Comparison of ENCODE assay signal across 26 mouse cellular contexts in the genomic region with DNA sequence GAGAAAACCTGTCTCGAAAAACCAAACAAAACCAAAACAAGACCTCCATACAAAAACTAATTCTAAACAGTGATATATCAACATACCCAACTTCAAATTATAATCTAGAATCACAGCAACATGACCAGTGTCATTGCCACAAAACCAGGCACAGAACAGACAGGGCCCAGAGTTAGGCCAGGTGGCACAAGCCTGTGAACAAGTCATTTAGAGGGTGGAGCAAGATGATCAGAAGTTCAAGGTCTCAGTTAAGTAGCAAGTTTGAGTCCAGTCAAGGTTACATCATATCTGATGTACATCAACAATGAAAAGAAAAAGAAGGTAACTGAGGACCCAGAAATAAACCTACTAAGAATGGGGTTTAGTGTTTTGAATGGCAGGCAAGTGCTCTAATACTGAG. TPM values are rescaled to one million over a fixed set of nuclear protein-coding genes. Genes with fewer than 3 reads are reported as not detected.
DNase-seq lines count a peak whose midpoint lies in the region; ATAC-seq and TF ChIP-seq lines count a peak whose summit lies in the region.
"Had no signal": no experiment of that assay in that cellular context is flagged by ENCODE, and none has a peak within 500 bp of the region (broad histone marks: within the 10 kb centered on the region; RNA-seq: fewer than 3 reads in every experiment).

No protein-coding gene starts in this region.

- peaks cover 36% of the 10 kb centered on the region for H3K36me3 ChIP-seq in lung, embryonic 14.5 days (ENCODE audit: insufficient read depth)
- peaks cover 9% of the 10 kb centered on the region; the same call in 1 of the 2 replicates for H3K36me3 ChIP-seq in lung, postnatal 0 days (ENCODE audit: insufficient read depth, low read length)
- peaks cover 21% of the 10 kb centered on the region for H3K36me3 ChIP-seq in liver, postnatal 0 days (replicated peaks; ENCODE audit: insufficient read depth, low read length)

- TF ChIP-seq EP300 in lung, postnatal 0 days (IDR thresholded peaks at IDR 0.05) = no peak
- no peak for TF ChIP-seq EP300 in liver, postnatal 0 days (IDR thresholded peaks at IDR 0.05; ENCODE audit: low read depth)

- DNase-seq in lung, embryonic 14.5 days = no peak
- DNase-seq in lung, postnatal 0 days (ENCODE audit: low spot score) = no peak
- peak; percentile 68 for DNase-seq in R1 (ENCODE audit: low read depth, low spot score)
- no peak for DNase-seq in liver, postnatal 0 days
- DNase-seq in thymus, postnatal 0 days (ENCODE audit: low spot score) = no peak
- no peak for DNase-seq in right cerebral cortex, postnatal 10 days (ENCODE audit: low spot score in 2 of 2)
- no peak for DNase-seq in left cerebral cortex, adult 18-20 months (ENCODE audit: low spot score in 2 of 2)
- DNase-seq: adrenal gland, adult 2 months; cerebellum, postnatal 10 days; gastrocnemius, postnatal 36 days; heart, postnatal 4 days; kidney, adult 11 months; kidney, postnatal 10 days; layer of hippocampus, postnatal 36 days; lung, postnatal 10 days; right cerebral cortex, postnatal 4 days; thymus, adult 2 months had no signal

- H3K4me2 ChIP-seq in lung, embryonic 14.5 days = no peak overlapping the region
- H3K4me2 ChIP-seq in lung, postnatal 0 days (replicated peaks; ENCODE audit: low read depth, low read length) = no peak overlapping the region
- H3K4me2 ChIP-seq in liver, postnatal 0 days (ENCODE audit: low read depth, low read length) = no peak overlapping the region
- H3K4me2 ChIP-seq: forebrain, embryonic 13.5 days; heart, embryonic 15.5 days had no signal

- H3K9ac ChIP-seq in lung, embryonic 14.5 days = no peak overlapping the region
- no peak overlapping the region for H3K9ac ChIP-seq in lung, postnatal 0 days (replicated peaks; ENCODE audit: low read depth)
- H3K9ac ChIP-seq in liver, postnatal 0 days (replicated peaks) = no peak overlapping the region
- H3K9ac ChIP-seq: forebrain, embryonic 13.5 days; heart, embryonic 15.5 days; liver, embryonic 14.5 days had no signal

- 63% methylated on average over 1 of the region's 1 CpGs for WGBS in lung, embryonic 14.5 days
- 53% methylated on average over 1 of the region's 1 CpGs for whole genome bisulfite sequencing in lung, postnatal 0 days
- whole genome bisulfite sequencing in liver, postnatal 0 days (ENCODE audit: insufficient replicate concordance) = 50% methylated on average over 1 of the region's 1 CpGs

- H3K4me3 ChIP-seq in lung, embryonic 14.5 days (ENCODE audit: low read depth, low read length) = no peak overlapping the region
- H3K4me3 ChIP-seq in lung, postnatal 0 days (ENCODE audit: low read depth, low read length) = no peak overlapping the region
- H3K4me3 ChIP-seq in liver, postnatal 0 days (ENCODE audit: low read depth, low read length) = no peak overlapping the region
- H3K4me3 ChIP-seq: erythroblast, embryonic 14.5 days; forebrain, embryonic 13.5 days; heart, embryonic 15.5 days; layer of hippocampus, adult 2 months; megakaryocyte, embryonic 14.5 days had no signal

- ATAC-seq in lung, embryonic 14.5 days (ENCODE audit: insufficient read depth) = peak; percentile 10; the same call in 1 of the 2 replicates
- ATAC-seq in lung, postnatal 0 days = no peak
- no peak for ATAC-seq in liver, postnatal 0 days
- ATAC-seq: CD4-positive, CD25-positive, alpha-beta regulatory T cell, adult 4 months; forebrain, embryonic 13.5 days; hindbrain, embryonic 16.5 days; midbrain, embryonic 16.5 days had no signal

- no peaks in the 10 kb centered on the region; the same call in 1 of the 2 replicates for H3K4me1 ChIP-seq in lung, embryonic 14.5 days (ENCODE audit: insufficient read depth)
- H3K4me1 ChIP-seq in lung, postnatal 0 days (ENCODE audit: insufficient read depth, low read depth, low read length) = peaks cover 10% of the 10 kb centered on the region; the same call in 1 of the 2 replicates
- peaks cover 11% of the 10 kb centered on the region for H3K4me1 ChIP-seq in liver, postnatal 0 days (ENCODE audit: insufficient read depth)

- no peaks in the 10 kb centered on the region for H3K9me3 ChIP-seq in lung, embryonic 14.5 days (ENCODE audit: low read depth, low read length)
- no peaks in the 10 kb centered on the region for H3K9me3 ChIP-seq in lung, postnatal 0 days (ENCODE audit: low read length)
- no peaks in the 10 kb centered on the region for H3K9me3 ChIP-seq in liver, postnatal 0 days (ENCODE audit: low read length)
- H3K9me3 ChIP-seq: forebrain, embryonic 13.5 days; heart, embryonic 15.5 days; megakaryocyte, embryonic 14.5 days had no signal

- H3K27me3 ChIP-seq in lung, embryonic 14.5 days (ENCODE audit: insufficient read depth, low read length) = no peaks in the 10 kb centered on the region
- H3K27me3 ChIP-seq in lung, postnatal 0 days (replicated peaks; ENCODE audit: insufficient read depth, low read length) = no peaks in the 10 kb centered on the region
- H3K27me3 ChIP-seq in liver, postnatal 0 days (ENCODE audit: insufficient read depth, low read length) = no peaks in the 10 kb centered on the region
- H3K27me3 ChIP-seq: forebrain, embryonic 13.5 days; heart, embryonic 15.5 days had no signal

- H3K27ac ChIP-seq in lung, embryonic 14.5 days (ENCODE audit: low read depth) = no peak overlapping the region
- H3K27ac ChIP-seq in lung, postnatal 0 days (ENCODE audit: low read length) = no peak overlapping the region
- H3K27ac ChIP-seq in liver, postnatal 0 days (ENCODE audit: low read depth) = peak overlapping the region; percentile 39; the same call in 1 of the 2 replicates
- H3K27ac ChIP-seq: forebrain, embryonic 13.5 days; heart, embryonic 15.5 days; layer of hippocampus, adult 2 months; liver, embryonic 14.5 days had no signal

- TF ChIP-seq CTCF in lung, embryonic 14.5 days (IDR thresholded peaks at IDR 0.05; ENCODE audit: low read depth) = no peak
- TF ChIP-seq CTCF in lung, postnatal 0 days (IDR thresholded peaks at IDR 0.05) = no peak
- TF ChIP-seq CTCF in liver, postnatal 0 days (IDR thresholded peaks at IDR 0.05; ENCODE audit: low read depth) = no peak

RNA-seq across cellular contexts. Expression of gene Rps9, which starts 5.2 kb away (rescaled TPM):
- 1,609 and 1,625 TPM in 2 replicates for polyA plus RNA-seq in lung, embryonic 14.5 days (2014; fragmentation: Nextera tagmentation; extraction: Ambion mirVana)
- polyA plus RNA-seq in lung, postnatal 0 days (2015; fragmentation: Nextera tagmentation; extraction: Ambion mirVana) = 1,058 and 1,064 TPM in 2 replicates
- polyA plus RNA-seq in liver, postnatal 0 days (2015; fragmentation: Nextera tagmentation; extraction: Ambion mirVana) = 859 and 872 TPM in 2 replicates
- 2,079 and 2,116 TPM in 2 replicates for polyA plus RNA-seq in thymus, postnatal 0 days (2015; fragmentation: Nextera tagmentation; extraction: Ambion mirVana)
- 100 to 1,000 TPM; 337 to 359 TPM for total RNA-seq in left cerebral cortex, adult 18-20 months (2021)

RNA-seq across cellular contexts. Expression of gene Pirb, which starts 11.2 kb away (rescaled TPM):
- 0.91 and 1.2 TPM in 2 replicates for polyA plus RNA-seq in lung, embryonic 14.5 days (2014; fragmentation: Nextera tagmentation; extraction: Ambion mirVana)
- polyA plus RNA-seq in lung, postnatal 0 days (2015; fragmentation: Nextera tagmentation; extraction: Ambion mirVana) = 4.7 and 5.3 TPM in 2 replicates
- 5.6 and 7.0 TPM in 2 replicates for polyA plus RNA-seq in liver, postnatal 0 days (2015; fragmentation: Nextera tagmentation; extraction: Ambion mirVana)
- polyA plus RNA-seq in thymus, postnatal 0 days (2015; fragmentation: Nextera tagmentation; extraction: Ambion mirVana) = 2.5 TPM in 2 replicates
- under 1 TPM; 0.21 to 0.37 TPM for total RNA-seq in left cerebral cortex, adult 18-20 months (2021)
- polyA plus RNA-seq: erythroblast, embryonic 14.5 days had no signal

RNA-seq across cellular contexts. Expression of gene Mboat7, which starts 15.7 kb away (rescaled TPM):
- 38.0 and 44.2 TPM in 2 replicates for polyA plus RNA-seq in lung, embryonic 14.5 days (2014; fragmentation: Nextera tagmentation; extraction: Ambion mirVana)
- 39.1 and 43.8 TPM in 2 replicates for polyA plus RNA-seq in lung, postnatal 0 days (2015; fragmentation: Nextera tagmentation; extraction: Ambion mirVana)
- polyA plus RNA-seq in liver, postnatal 0 days (2015; fragmentation: Nextera tagmentation; extraction: Ambion mirVana) = 14.8 and 16.1 TPM in 2 replicates
- 36.0 and 40.1 TPM in 2 replicates for polyA plus RNA-seq in thymus, postnatal 0 days (2015; fragmentation: Nextera tagmentation; extraction: Ambion mirVana)
- total RNA-seq in left cerebral cortex, adult 18-20 months (2021) = 100 to 1,000 TPM; 226 to 235 TPM

RNA-seq across cellular contexts. Expression of gene Tsen34, which starts 16.3 kb away (rescaled TPM):
- 277 and 290 TPM in 2 replicates for polyA plus RNA-seq in lung, embryonic 14.5 days (2014; fragmentation: Nextera tagmentation; extraction: Ambion mirVana)
- polyA plus RNA-seq in lung, postnatal 0 days (2015; fragmentation: Nextera tagmentation; extraction: Ambion mirVana) = 155 and 158 TPM in 2 replicates
- 46.1 and 50.9 TPM in 2 replicates for polyA plus RNA-seq in liver, postnatal 0 days (2015; fragmentation: Nextera tagmentation; extraction: Ambion mirVana)
- polyA plus RNA-seq in thymus, postnatal 0 days (2015; fragmentation: Nextera tagmentation; extraction: Ambion mirVana) = 67.5 and 70.1 TPM in 2 replicates
- total RNA-seq in left cerebral cortex, adult 18-20 months (2021) = 10 to 100 TPM; 78.5 to 90.0 TPM

RNA-seq across cellular contexts. Expression of gene Tmc4, which starts 31.6 kb away (rescaled TPM):
- 16.1 and 17.3 TPM in 2 replicates for polyA plus RNA-seq in lung, embryonic 14.5 days (2014; fragmentation: Nextera tagmentation; extraction: Ambion mirVana)
- 60.3 and 69.0 TPM in 2 replicates for polyA plus RNA-seq in lung, postnatal 0 days (2015; fragmentation: Nextera tagmentation; extraction: Ambion mirVana)
- polyA plus RNA-seq in liver, postnatal 0 days (2015; fragmentation: Nextera tagmentation; extraction: Ambion mirVana) = 4.7 and 5.0 TPM in 2 replicates
- polyA plus RNA-seq in thymus, postnatal 0 days (2015; fragmentation: Nextera tagmentation; extraction: Ambion mirVana) = 12.5 TPM in 2 replicates
- 10 to 100 TPM in 1 of 2 experiments, 1 to 10 TPM in 1; 7.9 to 10.8 TPM for total RNA-seq in left cerebral cortex, adult 18-20 months (2021)
